Mouse (Mus musculus): ENCODE results near the gene Cnppd1. TPM values are rescaled to one million over a fixed set of nuclear protein-coding genes. Genes with fewer than 3 reads are reported as not detected.

Gene Cnppd1
- total RNA-seq, 2 experiments from 2014 or later = 28.8 to 32.6 TPM

DNA sequence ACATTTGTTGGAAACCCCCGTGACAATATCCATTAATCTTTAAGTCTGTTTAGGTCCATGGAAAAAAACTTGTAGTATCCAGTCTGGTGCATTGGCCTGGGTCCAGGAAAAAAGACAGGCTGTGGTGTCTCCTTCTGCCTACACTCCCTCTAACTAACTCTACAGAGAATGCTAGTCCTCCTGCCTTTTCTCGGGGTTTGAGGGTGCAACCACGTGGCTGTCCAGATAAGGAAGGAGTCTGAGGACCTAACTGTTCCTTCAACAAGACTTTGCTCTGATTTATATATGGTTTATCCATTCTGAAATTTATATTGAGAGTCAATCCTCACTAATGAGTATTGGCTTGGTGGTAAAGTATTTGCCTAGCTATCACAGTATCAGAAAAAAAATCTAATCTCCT, 13.3 kb upstream of the Cnppd1 start:
- no peak for DNase-seq (ENCODE audit: low spot score in 2 of 2)
- intact Hi-C loops (cut with DNase I) = no loop called here

DNA sequence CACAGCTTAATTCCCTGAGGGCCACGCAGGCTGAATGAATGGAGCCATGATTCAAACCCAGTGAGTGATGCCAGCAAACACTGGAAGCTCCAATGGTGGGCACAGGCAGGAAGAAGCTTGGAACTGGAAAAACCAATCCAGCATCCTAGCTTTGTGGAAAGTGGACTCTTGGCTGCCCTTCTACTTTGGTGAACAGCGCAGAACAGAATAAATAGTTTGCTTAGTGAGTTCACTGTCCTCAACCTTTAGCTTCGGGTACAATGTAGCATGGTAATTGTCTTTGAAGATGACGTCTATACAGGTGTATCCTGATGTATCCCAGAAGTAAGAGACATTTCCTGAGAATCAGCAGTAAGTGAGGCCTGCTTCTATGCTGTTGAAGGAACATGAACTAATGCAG, 6.2 kb upstream of the Cnppd1 start:
- no peak for DNase-seq (ENCODE audit: low spot score in 2 of 2)
- intact Hi-C loops (cut with DNase I) = no loop called here

DNA sequence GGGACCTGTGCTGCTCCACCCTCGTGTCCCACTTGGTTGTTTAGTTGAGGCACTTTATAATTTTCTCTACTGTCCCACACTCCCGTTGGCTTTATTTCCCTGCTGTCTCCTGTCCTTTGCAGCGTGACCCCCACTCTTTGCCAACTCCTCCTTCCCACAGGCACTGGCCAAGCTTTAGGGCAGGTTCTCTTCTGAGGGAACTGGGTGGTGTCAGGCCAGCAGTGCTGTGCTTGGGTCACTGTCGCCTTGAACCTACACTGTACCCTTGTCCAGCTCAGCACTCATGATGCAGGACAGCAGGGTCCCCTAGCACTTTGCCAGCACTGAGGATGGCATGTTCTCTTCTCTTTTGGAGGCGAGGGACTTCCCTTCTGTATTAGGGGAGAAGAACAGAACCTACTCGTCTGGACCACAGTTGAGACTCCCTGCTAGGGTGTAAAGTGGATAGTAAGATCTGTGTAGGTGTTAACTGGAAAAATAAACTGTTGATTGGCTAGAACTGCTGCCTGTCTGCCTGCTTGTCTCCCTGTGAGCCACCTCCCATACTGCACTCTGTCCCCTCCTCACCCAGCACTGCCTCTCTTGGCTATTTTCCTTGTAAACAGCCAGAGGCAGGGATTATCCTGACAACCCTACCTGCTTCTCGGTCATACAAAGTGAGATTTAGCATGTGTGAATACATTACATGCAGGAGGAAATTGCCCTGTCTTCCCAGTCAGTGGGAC, 5.1 kb upstream of the Cnppd1 start:
- DNase-seq (ENCODE audit: low spot score in 2 of 2) = no peak
- intact Hi-C loops (cut with DNase I) = no loop called here

DNA sequence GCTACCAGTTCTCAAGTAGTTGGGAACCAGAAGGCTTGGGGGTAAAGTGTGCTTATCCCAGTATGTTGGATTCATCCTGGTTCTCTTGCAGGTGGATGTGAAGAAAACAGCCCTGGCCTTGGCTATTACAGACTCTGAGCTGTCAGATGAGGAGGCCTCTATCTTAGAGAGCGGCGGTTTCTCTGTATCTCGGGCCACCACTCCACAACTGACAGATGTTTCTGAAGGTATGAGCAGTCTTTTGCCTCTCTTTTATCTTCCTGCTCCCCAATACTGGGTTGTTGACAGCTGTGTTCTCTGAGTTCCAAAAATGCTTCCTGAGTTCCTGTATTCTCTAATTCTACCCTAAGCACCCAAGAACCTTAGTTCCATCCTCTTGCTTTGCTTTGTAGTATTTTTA, 3.1 kb upstream of the Cnppd1 start:
- no peak for DNase-seq (ENCODE audit: low spot score in 2 of 2)
- intact Hi-C loops (cut with DNase I) = no loop called here

DNA sequence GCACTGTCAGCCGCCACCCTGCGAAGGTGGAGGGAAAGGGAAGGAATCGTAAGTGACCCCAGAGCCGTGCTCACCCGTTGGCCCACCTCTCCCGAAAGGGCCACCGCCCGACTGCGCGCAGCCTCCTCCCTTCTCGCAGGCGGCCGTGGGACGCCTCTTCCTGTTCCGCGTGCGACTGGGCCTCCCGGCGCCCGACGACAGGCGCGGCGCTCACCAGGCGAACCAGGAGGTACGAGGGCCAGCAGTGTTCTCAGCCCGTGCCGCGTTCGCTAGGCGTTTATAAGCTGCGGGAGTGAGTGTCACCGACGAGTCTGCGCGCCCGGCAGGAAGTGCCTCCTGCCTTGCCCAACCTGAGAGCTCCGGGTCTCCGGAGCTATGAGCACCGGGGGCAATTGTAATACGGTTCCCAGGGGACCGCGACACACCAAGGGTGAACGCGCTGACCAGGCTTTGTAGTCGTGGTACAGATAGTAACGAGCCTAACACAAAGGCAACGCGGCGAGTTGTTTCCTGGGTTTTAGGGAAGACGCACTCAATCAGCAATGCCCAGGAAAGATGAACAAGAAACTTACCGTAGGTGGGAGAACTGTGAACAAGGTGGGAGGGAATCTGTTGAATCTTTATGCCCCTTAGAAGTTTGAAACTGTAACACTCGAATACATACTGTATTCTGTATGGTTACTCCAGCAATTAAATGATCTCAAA, 873 bp downstream of the Cnppd1 start:
- intact Hi-C loops (cut with DNase I) = loop anchor here (2.0 kb wide), 1 partner anchor 27 kb away; the partner anchor contains the start of gene Zfand2b
- peak; percentile 66 to 78 for DNase-seq (ENCODE audit: low spot score in 2 of 2)

DNA sequence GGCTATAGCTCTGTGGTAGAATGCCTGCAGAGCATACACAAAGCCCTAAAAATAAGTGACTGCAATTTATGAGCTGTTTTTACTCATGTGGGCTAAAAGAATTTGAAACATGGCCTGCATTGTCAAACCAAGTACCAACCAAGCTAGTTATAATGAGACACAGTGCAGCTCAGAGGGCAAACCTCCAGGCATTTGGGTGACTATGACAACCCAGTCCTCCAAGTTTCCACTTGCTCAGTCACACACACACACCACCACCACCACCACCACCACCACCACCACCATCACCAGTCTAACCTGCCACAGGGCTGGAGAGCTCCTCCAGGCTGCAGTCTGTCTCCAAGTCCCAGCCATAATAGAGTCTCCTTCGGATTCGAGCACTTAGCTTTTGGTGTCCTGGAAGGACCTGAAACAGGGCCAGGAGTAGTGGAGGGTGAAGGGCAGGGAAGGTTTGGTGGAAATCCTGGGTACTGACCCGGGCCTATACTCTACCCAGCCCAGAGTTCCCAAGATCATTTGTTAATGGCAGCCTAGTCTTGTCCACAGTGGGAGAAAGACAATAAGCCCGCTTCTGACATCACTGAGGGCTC, 1.8 kb downstream of the Cnppd1 start:
- DNase-seq (ENCODE audit: low spot score in 2 of 2) = no peak
- intact Hi-C loops (cut with DNase I) = no loop called here

DNA sequence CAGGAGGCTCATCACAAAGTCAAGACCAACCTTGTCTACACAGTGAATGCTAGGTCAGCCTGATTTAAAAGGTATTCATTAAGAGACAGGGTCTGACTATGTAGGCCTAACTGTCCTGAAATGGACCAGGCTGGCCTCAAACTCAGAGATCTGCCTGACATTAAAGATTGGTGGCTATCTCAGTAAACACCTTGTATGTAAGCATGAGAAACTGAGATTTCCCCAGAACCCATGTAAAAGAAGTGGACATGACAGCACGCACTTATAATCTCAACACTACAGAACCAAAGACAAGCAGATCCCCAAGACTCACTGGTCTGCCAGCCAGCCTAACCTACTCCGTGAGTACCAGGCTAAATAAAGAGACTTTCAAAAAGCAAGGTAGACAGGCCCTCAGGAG, 4.1 kb downstream of the Cnppd1 start:
- intact Hi-C loops (cut with DNase I) = no loop called here
- DNase-seq (ENCODE audit: low spot score in 2 of 2) = no peak

DNA sequence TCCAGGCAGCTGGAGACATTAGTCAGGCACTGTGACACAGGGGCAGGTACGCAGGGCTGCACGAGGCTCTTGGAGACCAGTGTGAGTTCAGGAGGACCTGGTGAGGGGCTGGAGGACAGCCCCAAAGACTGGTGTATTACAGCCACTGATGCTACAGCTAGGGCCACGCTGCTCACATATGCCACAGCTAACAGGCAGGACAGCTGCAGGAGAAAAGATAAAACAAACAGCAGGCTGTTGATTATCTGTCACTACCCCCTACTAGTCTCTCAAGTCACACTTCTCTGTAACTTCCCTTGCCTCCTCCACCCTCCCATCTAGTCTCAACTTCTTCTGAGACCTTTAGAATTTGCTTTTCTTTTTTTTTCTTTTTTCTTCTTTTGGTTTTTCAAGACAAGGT, 5.8 kb downstream of the Cnppd1 start:
- intact Hi-C loops (cut with DNase I) = no loop called here
- no peak for DNase-seq (ENCODE audit: low spot score in 2 of 2)

DNA sequence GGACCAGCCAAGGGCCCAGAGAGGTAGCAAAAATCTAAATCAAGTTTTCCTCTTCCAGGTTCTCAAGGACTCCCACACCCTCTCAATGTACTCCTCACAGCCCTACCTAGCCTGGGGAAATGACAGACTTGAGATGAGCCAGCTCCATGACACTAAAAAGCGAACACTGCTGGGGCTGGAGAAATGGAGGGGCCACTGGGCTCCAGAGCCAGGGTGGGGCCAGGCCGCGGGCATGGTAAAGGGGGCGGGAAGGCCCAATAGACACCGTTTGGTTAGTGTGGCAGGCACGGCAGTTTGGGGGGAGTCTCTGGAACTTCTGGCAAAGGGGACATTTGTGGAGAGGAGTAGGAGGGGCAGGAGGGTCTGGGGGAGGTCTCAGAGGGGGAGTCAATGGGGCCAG, 6.2 kb downstream of the Cnppd1 start:
- intact Hi-C loops (cut with DNase I) = no loop called here
- no peak for DNase-seq (ENCODE audit: low spot score in 2 of 2)

DNA sequence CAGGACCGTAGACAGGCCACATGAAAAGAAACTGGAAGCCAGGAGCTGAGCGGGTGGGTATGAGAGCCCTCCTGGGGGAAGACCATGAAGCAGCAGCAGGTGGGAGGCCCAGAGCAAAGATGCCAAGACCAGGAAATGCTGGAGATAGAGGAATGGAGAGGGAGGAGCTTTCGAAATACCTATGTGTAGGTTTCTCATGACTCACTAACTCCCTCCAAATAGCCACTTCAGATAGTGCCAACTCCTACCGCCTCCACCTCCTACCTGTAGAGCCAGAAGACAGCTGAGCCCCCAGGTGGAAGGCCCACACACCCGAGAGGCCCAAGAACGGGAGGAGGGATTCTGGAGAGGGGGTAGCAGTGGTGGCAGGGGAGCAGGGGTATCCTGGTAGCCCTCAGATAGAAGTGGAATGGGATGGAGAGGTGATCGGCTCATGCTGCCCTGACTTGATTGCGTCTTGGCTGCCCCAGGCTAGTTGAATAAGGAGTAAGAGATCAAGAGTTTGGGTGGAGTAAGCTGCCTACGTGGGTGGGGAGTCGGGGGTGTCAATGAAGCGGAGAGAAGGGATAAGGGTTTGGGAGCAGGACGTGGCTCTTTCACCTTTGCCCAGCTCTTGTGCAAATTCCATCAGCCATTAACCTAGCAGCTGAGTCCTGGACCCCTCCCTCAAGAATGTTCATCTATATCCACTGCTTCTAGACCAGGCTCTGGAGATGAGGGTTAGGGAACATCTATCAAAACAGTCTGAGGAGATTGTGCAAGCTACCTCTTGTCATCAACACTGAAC, 8.9 kb downstream of the Cnppd1 start, which contains the start of gene Slc23a3:
TSS of gene Slc23a3 (minus strand) at position 470 of the 787 bp plus-strand sequence.
- DNase-seq (ENCODE audit: low spot score in 2 of 2) = no peak
- intact Hi-C loops (cut with DNase I) = no loop called here

DNA sequence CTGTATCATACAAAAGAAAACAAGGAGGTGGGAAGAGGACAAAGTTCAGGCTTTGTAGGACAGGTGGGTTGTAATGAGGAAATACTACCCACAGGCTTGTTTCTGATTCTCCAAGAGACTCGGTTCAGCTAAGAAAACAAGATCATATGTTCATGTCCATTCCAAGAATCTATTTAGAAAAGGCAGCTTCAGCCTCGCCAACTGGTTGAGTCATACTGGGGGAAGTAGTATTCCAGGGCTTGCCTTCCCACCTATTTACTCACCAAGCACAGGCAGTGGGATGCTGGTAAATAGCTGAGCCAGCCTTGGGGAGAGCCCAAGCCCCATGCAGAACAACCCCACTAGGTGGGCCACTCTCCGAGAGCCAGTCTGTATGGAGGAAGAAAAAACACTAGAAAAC, 13.9 kb downstream of the Cnppd1 start:
- DNase-seq (ENCODE audit: low spot score in 2 of 2) = no peak
- intact Hi-C loops (cut with DNase I) = no loop called here

DNA sequence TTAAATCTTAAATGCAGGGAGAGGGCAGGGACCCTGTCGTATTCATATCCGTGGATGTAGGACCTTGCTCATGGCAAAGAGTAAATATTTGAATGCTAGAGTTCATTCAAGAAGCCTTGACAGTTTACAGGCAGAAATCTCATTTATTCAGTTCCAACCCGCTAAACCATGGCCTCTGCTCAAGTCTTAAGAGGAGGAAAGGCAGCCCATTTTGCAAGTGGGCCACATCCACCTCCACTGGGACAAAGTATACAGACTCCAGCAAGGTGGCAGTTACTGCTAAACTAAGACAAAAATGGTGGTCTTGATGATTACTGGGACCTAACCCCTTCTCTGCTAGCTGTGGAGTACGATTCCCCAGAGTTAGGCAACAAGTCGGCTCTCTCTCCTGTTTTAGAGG, 17.1 kb downstream of the Cnppd1 start:
- intact Hi-C loops (cut with DNase I) = no loop called here
- no peak for DNase-seq (ENCODE audit: low spot score in 2 of 2)

DNA sequence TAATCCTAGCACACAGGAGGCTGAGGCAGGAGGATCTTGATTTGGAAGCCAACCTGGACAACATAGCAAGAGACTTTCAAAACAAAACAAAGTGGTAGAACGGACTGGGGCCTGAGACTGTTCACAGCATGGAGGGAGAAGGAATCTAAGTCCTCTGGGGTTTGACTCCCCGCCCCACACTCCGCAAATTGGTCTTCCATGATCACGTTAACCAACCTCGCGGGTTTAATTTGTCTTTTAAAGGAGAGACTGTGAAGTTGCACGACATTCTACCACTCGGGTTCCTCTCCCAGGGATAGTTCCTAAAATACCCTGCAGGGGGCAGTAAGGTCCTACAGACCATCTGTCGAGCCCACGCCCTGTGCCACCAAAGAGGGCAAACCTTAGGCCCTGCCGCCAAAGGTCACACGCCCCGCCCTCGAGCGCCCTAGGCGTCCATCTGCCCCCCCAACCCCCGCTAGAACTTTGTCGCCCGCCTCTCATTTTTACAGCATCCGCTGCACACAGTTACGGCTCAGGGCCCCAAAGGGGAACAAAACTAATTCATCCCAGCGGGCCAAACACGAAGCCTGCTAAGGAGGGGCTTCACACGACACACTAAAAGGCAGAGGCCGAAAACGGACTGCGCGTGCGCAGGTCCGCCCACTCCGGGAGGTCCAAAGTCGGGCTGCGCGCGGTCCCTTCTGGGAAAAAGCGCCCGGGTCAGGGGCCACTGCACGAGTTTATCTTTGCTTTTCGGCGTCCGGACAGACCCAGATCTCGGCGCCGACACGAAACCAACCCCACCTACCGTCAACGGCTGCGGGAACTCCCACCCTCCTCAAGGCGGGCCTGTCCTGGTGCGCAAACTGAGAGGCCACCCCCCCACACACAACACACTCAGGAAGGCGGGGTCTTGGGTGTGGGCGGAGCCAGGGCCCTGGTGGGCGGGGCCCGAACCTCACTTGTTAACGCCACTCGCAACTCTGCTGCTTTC, 17.9 kb downstream of the Cnppd1 start, which contains the start of gene Nhej1:
TSS of gene Nhej1 (minus strand) at position 855 of the 976 bp plus-strand sequence.
- intact Hi-C loops (cut with DNase I) = no loop called here
- DNase-seq (ENCODE audit: low spot score in 2 of 2) = peak; percentile 86 to 88

DNA sequence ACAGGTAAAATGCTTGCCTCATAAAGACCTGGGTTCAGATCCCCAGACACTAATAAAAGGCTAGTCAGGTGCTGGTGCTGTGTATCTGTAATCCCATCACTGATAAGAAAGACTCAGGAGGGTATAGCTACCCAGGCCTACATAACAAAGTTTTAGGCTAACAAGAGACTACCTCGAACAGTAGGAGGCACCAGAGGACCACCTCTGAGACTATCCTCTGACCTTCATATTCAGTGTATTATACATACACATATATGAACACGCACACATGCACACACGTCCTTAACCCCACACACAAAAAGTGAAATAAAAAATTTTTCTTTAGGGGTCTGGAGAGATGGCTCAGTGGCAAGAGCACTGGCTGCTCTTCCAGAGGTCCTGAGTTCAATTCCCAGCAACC, 20.3 kb downstream of the Cnppd1 start:
- intact Hi-C loops (cut with DNase I) = no loop called here
- no peak for DNase-seq (ENCODE audit: low spot score in 2 of 2)

Other genes with a start within 250 kb of the Cnppd1 start
- 1 to 10 TPM in 1 of 2 experiments, not detected in 1; 1.2 TPM for gene Cryba2, start 249.6 kb downstream of the Cnppd1 start, total RNA-seq (2021)
- 1 to 10 TPM; 1.7 to 2.6 TPM for gene Cfap65, start 207.1 kb downstream of the Cnppd1 start, total RNA-seq (2021)
- gene Ihh, start 191.0 kb downstream of the Cnppd1 start, total RNA-seq (2021) = under 1 TPM; 0.37 to 0.48 TPM
- gene Nhej1, start 17.5 kb downstream of the Cnppd1 start, total RNA-seq (2021) = 1 to 10 TPM; 1.7 to 3.4 TPM
- gene Slc23a3, start 8.8 kb downstream of the Cnppd1 start, total RNA-seq (2021) = under 1 TPM; 0.84 to 0.88 TPM
- gene Retreg2, start 67 bp upstream of the Cnppd1 start, total RNA-seq (2021) = 100 to 1,000 TPM; 184 to 202 TPM
- gene Zfand2b, start 25.9 kb upstream of the Cnppd1 start, total RNA-seq (2021) = 10 to 100 TPM; 25.9 to 30.1 TPM
- 10 to 100 TPM; 22.8 to 24.7 TPM for gene Abcb6, start 37.7 kb upstream of the Cnppd1 start, total RNA-seq (2021)
- 10 to 100 TPM; 21.6 to 31.7 TPM for gene Ankzf1, start 49.4 kb upstream of the Cnppd1 start, total RNA-seq (2021)
- gene Atg9a, start 49.5 kb upstream of the Cnppd1 start, total RNA-seq (2021) = 100 to 1,000 TPM; 138 to 146 TPM
- 10 to 100 TPM; 10.4 to 15.8 TPM for gene Glb1l, start 68.1 kb upstream of the Cnppd1 start, total RNA-seq (2021)
- 10 to 100 TPM; 80.3 to 85.9 TPM for gene Stk16, start 68.1 kb upstream of the Cnppd1 start, total RNA-seq (2021)
- gene Tuba4a, start 77.2 kb upstream of the Cnppd1 start, total RNA-seq (2021) = 100 to 1,000 TPM; 579 to 672 TPM
- gene A630095N17Rik, start 89.4 kb upstream of the Cnppd1 start, total RNA-seq (2021) = not detected
- gene Dnajb2, start 93.7 kb upstream of the Cnppd1 start, total RNA-seq (2021) = 10 to 100 TPM; 91.6 to 97.6 TPM
- 100 to 1,000 TPM; 468 to 499 TPM for gene Ptprn, start 121.8 kb upstream of the Cnppd1 start, total RNA-seq (2021)
- 100 to 1,000 TPM; 122 to 146 TPM for gene Resp18, start 135.7 kb upstream of the Cnppd1 start, total RNA-seq (2021)
- gene Dnpep, start 175.3 kb upstream of the Cnppd1 start, total RNA-seq (2021) = 10 to 100 TPM; 51.9 to 55.9 TPM
- 1 to 10 TPM in 1 of 2 experiments, under 1 TPM in 1; 0.84 to 1.5 TPM for gene Des, start 217.6 kb upstream of the Cnppd1 start, total RNA-seq (2021)
- gene Speg, start 232.6 kb upstream of the Cnppd1 start, total RNA-seq (2021) = 100 to 1,000 TPM; 173 to 212 TPM

All from left cerebral cortex, postnatal 36 days (tissue).